Mouse (Mus musculus) heart, embryonic 14.5 days (tissue): ENCODE data around the gene Mfap4. TPM values are rescaled to one million over a fixed set of nuclear protein-coding genes. Genes with fewer than 3 reads are reported as not detected.
A peak's percentile ranks its signal among the peaks of the same experiment; 100 is the strongest.

Experiments
- ATAC-seq: fragments of 200-750 bp; cut with Nextera tagmentation; 2 replicates; pipeline ENCODE4 v1.8.0; 2017; ENCODE audit warnings: low read depth, moderate TSS enrichment; ENCODE audit not compliant: insufficient number of reproducible peaks, insufficient read depth, low FRiP score
- H3K27ac ChIP-seq, 2 experiments: fragments of 200-500 bp in 1 of 2; fragments of 300-500 bp in 1 of 2; sonication (generic) in 1 of 2; replicated peaks in 1 of 2; 2 replicates each; pipeline ENCODE4 v1.5.1; 2012 to 2014; ENCODE audit warnings: low read depth in 2 of 2, low read length in 2 of 2, control low read depth in 1 of 2, mild to moderate bottlenecking in 1 of 2, mixed read lengths in 1 of 2; ENCODE audit not compliant: control insufficient read depth in 1 of 2, insufficient read depth in 1 of 2
- H3K27me3 ChIP-seq: fragments of 300-500 bp; sonication (generic); 2 replicates; pipeline ENCODE4 v1.6.1; 2014; ENCODE audit warnings: mild to moderate bottlenecking, low read length, control low read depth; ENCODE audit not compliant: control insufficient read depth, insufficient read depth
- H3K36me3 ChIP-seq: fragments of 300-500 bp; sonication (generic); 2 replicates; pipeline ENCODE4 v1.6.1; 2014; ENCODE audit warnings: mild to moderate bottlenecking, control low read depth, low read length, mixed read lengths; ENCODE audit not compliant: control insufficient read depth, insufficient read depth
- H3K4me1 ChIP-seq, 2 experiments: fragments of 200-500 bp in 1 of 2; fragments of 300-500 bp in 1 of 2; sonication (generic) in 1 of 2; 2 replicates each; pipeline ENCODE4 v1.6.1; 2012 to 2014; ENCODE audit warnings: low read length in 2 of 2, control low read depth in 1 of 2, mixed read lengths in 1 of 2; ENCODE audit not compliant: control insufficient read depth in 2 of 2, insufficient read depth in 2 of 2
- H3K4me2 ChIP-seq: fragments of 300-500 bp; sonication (generic); 2 replicates; pipeline ENCODE4 v1.6.1; 2014; ENCODE audit warnings: mild to moderate bottlenecking, low read length
- H3K4me3 ChIP-seq, 2 experiments: fragments of 200-500 bp in 1 of 2; fragments of 300-500 bp in 1 of 2; sonication (generic) in 1 of 2; 2 replicates each; pipeline ENCODE4 v1.5.1; 2012 to 2014; ENCODE audit warnings: low read length in 2 of 2, mild to moderate bottlenecking in 2 of 2, control low read depth in 1 of 2, low read depth in 1 of 2, moderate library complexity in 1 of 2; ENCODE audit not compliant: control insufficient read depth in 1 of 2, insufficient read depth in 1 of 2
- H3K9ac ChIP-seq: fragments of 300-500 bp; sonication (generic); 2 replicates; pipeline ENCODE4 v1.6.1; 2014; ENCODE audit warnings: mild to moderate bottlenecking, low read length
- H3K9me3 ChIP-seq: fragments of 300-500 bp; sonication (generic); 2 replicates; pipeline ENCODE4 v1.6.1; 2016; ENCODE audit warnings: low read length, control low read depth; ENCODE audit not compliant: control insufficient read depth
- WGBS: fragments of 180-500 bp; shearing (Covaris S2); extraction: QIAGEN DNeasy Blood & Tissue Kit; methylation state at CpG from one replicate; pipeline ENCODE4 v1.1.7; 2014; 5-methylcytosine and 5-hydroxymethylcytosine counted together
- polyA plus RNA-seq: library from polyadenylated mRNA; unstranded; fragments of >200 nt; fragmentation: Nextera tagmentation; extraction: Ambion mirVana; gene quantifications from 2 replicates; pipeline ENCODE4 v1.2.1, GENCODE M21; 2014

Mfap4 gene
- polyA plus RNA-seq, 1 experiment from 2014 or later = 146 TPM

DNA sequence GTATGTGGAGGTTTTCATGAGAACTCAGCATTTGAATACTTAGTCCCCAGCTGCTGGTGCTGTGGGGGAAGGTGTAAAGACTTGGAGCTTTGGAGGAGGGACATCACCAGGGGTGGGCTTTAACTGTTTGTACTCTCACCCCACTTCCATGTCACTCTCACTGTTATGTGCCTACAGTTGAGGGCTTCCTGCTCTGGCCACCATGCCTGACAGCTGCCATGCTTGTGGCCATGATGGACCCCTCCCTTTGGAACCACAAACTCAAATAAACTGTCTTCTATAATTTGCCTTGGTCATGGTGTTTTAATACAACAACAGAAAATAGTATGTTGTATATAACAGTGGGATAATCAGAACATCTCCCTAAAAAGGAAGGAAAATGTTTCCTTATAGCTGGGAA, 14.4 kb upstream of the Mfap4 start:
- H3K4me1 ChIP-seq = no peaks in the 10 kb centered on the region
- no peak overlapping the region for H3K4me3 ChIP-seq
- H3K27ac ChIP-seq = no peak overlapping the region
- no peak overlapping the region for H3K4me2 ChIP-seq
- H3K27me3 ChIP-seq = no peaks in the 10 kb centered on the region
- H3K9me3 ChIP-seq = peaks cover 4% of the 10 kb centered on the region; the same call in 1 of the 2 replicates
- no peak overlapping the region for H3K9ac ChIP-seq
- no peaks in the 10 kb centered on the region for H3K36me3 ChIP-seq
- ATAC-seq = no peak

DNA sequence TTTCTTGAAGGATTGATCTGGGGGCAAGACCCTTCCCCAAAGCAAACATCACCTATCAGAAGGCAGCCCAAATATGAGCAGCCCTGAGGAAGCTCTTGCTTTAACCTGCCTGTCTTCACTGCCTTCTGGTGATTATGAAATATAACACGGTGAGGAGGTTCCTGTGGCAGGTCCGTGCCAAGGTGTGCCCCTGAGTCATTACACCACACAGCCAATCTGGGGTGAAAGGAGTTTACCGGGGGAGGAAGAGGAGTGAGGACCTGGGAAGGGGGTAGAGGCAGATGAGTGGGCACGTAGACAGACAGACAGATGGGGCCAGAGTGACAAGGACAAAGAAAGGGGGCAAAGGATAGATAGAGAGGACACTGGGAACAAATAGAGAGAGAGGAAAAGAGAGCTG, 11.6 kb upstream of the Mfap4 start:
- H3K4me1 ChIP-seq = no peaks in the 10 kb centered on the region
- H3K4me2 ChIP-seq = no peak overlapping the region
- H3K9me3 ChIP-seq = no peaks in the 10 kb centered on the region
- 82% methylated on average over 4 of the region's 4 CpGs for WGBS
- H3K4me3 ChIP-seq = no peak overlapping the region
- H3K36me3 ChIP-seq = no peaks in the 10 kb centered on the region
- ATAC-seq = no peak
- H3K9ac ChIP-seq = no peak overlapping the region
- no peaks in the 10 kb centered on the region for H3K27me3 ChIP-seq
- H3K27ac ChIP-seq = no peak overlapping the region

DNA sequence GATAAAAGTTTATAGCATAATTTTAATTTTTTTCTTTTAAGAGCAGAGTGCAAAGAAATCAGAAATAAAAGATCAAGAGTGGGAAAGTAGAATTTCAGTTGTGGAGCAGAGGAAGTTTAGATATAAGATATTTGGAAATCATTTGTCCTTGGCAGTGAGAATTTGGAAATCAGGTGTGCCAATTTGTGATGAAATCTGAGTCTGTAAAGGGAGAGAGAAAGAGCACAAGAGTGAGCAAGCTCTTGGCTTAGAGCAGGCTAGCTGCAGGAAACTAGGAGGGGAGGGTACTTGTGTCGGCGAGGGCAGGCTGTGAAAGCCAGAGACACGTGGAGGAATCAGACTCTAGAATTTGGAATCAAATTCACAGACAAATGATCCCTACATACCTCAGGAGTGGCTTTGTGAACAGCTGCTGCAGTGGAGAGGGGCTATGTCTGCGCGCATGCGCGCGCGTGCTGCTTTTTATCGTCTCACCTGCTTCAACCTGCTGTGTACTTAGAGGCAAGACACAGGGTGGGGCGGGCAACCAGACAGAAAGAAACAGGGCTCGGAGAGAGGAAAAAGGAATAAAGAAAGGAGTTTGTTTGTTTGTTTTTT, 8.3 kb upstream of the Mfap4 start:
- Histone ChIP-seq H3K4me2 (peak overlapping the region; percentile 23; the same call in 1 of the 2 replicates), H3K4me3 (no peak overlapping the region; a peak in 1 of 4 replicates), H3K9me3 (no peaks in the 10 kb centered on the region), H3K27ac (no peak overlapping the region), H3K36me3 (no peaks in the 10 kb centered on the region), H3K9ac (no peak overlapping the region), H3K4me1 (no peaks in the 10 kb centered on the region; a peak in 1 of 4 replicates), H3K27me3 (no peaks in the 10 kb centered on the region)
- WGBS = 58% methylated on average over 12 of the region's 12 CpGs
- no peak for ATAC-seq

DNA sequence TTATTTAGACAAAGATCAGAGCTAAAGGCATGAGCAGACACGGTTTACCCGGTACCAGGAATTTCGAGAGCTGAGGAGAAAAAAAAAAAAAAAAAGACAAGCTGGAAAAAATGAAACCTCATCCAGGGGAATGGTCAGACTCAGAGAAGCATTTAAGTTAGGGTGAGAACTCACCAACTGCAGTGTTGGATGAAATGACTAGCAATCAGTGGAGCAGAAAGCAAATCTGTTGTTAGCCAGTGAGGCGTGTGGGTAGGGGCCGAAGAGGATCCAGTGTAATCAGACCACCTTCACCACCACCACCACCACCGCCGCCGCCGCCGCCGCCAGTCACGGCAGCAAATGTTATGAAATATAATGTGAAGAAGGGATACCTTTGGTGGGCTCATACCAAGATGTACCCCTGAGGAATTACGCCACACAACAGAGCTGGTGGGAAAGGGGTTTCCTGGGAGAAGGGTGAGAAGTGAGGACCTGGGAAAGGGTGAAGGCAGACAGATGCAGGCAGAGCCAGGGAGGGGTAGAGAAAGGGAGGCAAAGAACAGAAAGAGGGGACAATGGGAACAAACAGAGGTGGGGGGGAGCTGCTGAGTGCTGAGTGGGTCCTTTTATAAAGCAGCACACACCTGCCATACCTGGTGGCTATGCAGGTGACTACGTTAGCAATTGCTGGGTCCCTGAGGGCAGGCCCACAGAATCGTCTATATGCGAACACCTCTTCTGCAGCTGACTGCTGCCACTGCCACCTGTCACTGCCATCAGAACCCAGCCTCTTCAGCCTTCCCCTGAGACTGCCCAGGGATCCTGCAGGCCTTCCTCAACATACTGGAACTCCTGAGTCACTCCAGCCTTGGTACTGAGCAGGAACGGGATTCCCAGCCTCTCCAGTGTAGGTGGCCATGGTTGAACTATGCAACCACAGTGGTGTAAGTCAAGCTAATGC, 7.4 kb upstream of the Mfap4 start:
- no peak overlapping the region for H3K4me2 ChIP-seq
- ATAC-seq = no peak
- H3K4me3 ChIP-seq = no peak overlapping the region
- 71% methylated on average over 17 of the region's 17 CpGs for WGBS
- H3K9me3 ChIP-seq = no peaks in the 10 kb centered on the region
- no peak overlapping the region for H3K9ac ChIP-seq
- no peaks in the 10 kb centered on the region; a peak in 1 of 4 replicates for H3K4me1 ChIP-seq
- H3K27ac ChIP-seq = no peak overlapping the region
- no peaks in the 10 kb centered on the region for H3K36me3 ChIP-seq
- no peaks in the 10 kb centered on the region for H3K27me3 ChIP-seq

DNA sequence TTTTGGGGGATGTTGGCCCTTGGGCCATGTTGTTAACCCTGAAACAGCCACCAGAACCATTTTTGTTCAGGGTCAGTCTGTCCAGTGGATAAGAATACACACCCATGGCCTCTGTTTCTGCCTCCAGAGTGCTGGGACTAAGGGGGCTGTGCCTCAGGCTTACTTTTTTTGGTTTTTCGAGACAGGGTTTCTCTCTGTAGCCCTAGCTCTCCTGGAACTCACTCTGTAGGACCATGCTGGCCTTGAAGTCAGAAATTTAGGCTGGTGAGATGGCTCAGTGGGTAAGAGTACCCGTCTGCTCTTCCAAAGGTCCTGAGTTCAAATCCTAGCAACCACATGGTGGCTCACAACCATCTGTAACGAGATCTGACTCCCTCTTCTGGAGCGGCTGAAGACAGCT, 6.4 kb upstream of the Mfap4 start:
- H3K9me3 ChIP-seq = no peaks in the 10 kb centered on the region
- no peak overlapping the region for H3K9ac ChIP-seq
- ATAC-seq = no peak
- no peak overlapping the region for H3K4me3 ChIP-seq
- WGBS = 82% methylated on average over 4 of the region's 4 CpGs
- no peaks in the 10 kb centered on the region for H3K36me3 ChIP-seq
- no peaks in the 10 kb centered on the region for H3K27me3 ChIP-seq
- H3K4me1 ChIP-seq = no peaks in the 10 kb centered on the region; a peak in 1 of 4 replicates
- H3K27ac ChIP-seq = no peak overlapping the region
- H3K4me2 ChIP-seq = no peak overlapping the region

DNA sequence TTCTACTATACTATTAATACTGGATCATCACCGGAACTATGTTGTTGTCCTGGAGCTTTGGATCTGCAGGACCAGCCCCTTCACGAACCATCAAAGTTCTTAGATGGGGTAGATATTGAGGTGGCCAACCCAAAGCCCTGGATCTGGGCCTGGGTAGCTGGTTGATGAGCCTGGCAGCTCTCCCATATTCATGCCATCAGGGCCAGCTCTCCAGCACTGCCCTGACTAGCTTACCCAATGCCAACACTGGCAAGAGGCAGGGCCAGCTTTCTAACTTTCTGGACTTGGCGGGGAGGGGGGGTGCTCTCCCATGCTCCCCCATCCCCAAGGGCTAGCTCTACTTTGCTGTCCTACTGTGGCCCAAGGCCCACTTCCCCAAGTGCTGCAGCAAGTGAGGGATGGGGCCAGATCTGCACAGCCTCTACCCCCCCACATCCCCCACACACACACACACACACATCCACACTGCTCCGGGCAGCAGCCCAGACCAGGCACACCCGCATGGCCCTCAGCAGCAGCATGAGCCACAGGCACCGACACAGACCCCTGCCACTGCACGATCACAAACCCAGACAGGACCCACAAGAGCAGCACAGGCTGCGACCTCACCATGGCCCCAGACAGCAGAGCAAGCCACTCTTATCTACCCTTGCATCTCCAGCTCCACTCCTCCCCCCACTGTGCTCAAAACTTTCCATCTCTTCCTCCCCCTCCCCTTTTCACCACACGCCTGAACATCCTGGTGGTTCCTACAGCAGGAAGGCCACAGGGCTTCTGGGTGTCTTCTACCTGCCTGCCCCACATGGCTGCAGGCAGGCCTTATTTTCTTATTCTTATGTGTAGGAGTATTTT, 3.8 kb upstream of the Mfap4 start:
- Histone ChIP-seq H3K27me3 (no peaks in the 10 kb centered on the region), H3K4me2 (no peak overlapping the region), H3K27ac (no peak overlapping the region), H3K4me3 (no peak overlapping the region), H3K4me1 (peaks cover 8 to 18% of the 10 kb centered on the region in 2 experiments; a peak in 2 of 4 replicates), H3K9ac (no peak overlapping the region), H3K36me3 (no peaks in the 10 kb centered on the region), H3K9me3 (no peaks in the 10 kb centered on the region)
- 59% methylated on average over 9 of the region's 9 CpGs for WGBS
- ATAC-seq = no peak

DNA sequence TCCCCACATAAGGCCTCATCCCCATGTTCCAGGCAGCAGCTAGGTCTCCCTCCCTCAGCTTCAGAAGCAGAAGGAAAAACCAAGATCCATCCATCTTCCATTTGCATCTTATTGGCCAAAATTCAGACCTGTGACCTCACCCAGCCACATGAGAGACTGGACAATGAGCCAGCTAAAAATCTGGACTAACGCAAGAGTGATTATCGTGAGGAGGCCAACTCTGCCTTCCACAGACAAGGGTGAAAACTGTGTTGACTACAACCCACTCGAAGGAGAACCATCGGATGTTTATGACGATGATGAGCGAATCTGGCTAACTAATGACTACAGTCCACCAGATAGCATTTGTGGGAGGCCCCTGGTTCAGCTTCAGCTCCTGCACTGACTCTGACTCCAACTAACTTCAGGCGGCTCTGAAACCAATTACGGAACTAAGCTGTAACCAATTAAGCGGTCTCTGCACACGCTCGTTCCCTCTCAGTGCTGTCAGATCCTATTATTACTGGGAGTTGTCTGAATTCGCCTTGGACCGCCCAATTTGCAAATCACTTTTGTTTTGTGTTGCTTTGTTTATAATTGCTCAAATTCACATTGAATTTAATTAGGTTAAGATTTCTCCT, 1.9 kb upstream of the Mfap4 start:
- ATAC-seq = no peak
- peaks cover 25% of the 10 kb centered on the region in 2 experiments; a peak in 3 of 4 replicates for H3K4me1 ChIP-seq
- peak overlapping the region in 1 of 2 experiments; percentile 11; a peak in 1 of 4 replicates for H3K27ac ChIP-seq
- H3K27me3 ChIP-seq = no peaks in the 10 kb centered on the region
- peaks cover 7% of the 10 kb centered on the region for H3K36me3 ChIP-seq
- H3K4me3 ChIP-seq = no peak overlapping the region
- WGBS = 95% methylated on average over 13 of the region's 13 CpGs
- no peak overlapping the region for H3K4me2 ChIP-seq
- no peak overlapping the region for H3K9ac ChIP-seq
- no peaks in the 10 kb centered on the region for H3K9me3 ChIP-seq
